Mouse (Mus musculus): ENCODE measurements around the gene Gm9970.
A peak's percentile ranks its signal among the peaks of the same experiment; 100 is the strongest.
"Not testable (repeated sequence)": the region's sequence is repeated elsewhere in the genome, so short reads cannot be mapped to it uniquely, and the experiment has no call there.

Gene Gm9970

GRCm38 (mm10) chr5:31222696-31223095 is 18.3 kb downstream of the Gm9970 start:
- no peak for DNase-seq (ENCODE audit: inconsistent age in 2 of 2, low spot score in 1 of 2)

DNA sequence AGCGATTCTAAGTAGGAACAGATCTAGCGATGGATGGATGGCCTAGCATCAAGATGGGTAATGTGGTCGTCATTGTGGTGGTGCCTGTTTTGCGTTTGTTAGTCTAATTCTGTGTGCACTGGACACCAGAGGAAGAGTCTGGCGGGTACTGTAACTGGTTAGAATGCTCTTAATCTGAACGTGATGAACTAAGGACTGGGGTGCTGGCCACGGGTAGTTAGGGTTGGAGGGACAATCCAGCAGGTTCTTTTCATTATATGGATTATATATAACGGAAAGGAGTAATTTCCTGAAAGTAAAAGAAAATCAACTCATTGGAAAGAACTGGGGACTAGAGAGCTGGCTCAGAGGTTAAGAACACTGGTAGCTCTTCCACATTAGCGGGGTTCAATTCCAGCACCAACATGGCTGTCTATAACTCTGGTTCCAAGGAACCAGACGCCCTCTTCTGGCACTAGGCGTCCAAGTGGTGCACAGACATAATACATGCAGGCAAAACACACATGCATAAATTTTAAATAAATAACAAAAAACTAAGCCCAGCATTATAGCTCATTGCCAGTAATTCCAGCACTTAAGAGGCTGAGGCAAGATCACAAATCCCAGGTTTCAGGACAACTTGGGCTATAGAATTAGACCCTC is 19.6 kb downstream of the Gm9970 start:
- DNase-seq (ENCODE audit: inconsistent age in 2 of 2, low spot score in 1 of 2), result peak; percentile 60 to 81

GRCm38 (mm10) chr5:31220448-31221303 is 20.4 kb downstream of the Gm9970 start, which contains the start of gene Ppm1g:
Gene Ppm1g (minus strand): TSS chr5:31220687.
- peak; percentile 98 to 99 for DNase-seq (ENCODE audit: inconsistent age in 2 of 2, low spot score in 1 of 2)

GRCm38 (mm10) chr5:31219911-31220447 is 21.1 kb downstream of the Gm9970 start:
- DNase-seq (ENCODE audit: inconsistent age in 2 of 2, low spot score in 1 of 2), result no peak

DNA sequence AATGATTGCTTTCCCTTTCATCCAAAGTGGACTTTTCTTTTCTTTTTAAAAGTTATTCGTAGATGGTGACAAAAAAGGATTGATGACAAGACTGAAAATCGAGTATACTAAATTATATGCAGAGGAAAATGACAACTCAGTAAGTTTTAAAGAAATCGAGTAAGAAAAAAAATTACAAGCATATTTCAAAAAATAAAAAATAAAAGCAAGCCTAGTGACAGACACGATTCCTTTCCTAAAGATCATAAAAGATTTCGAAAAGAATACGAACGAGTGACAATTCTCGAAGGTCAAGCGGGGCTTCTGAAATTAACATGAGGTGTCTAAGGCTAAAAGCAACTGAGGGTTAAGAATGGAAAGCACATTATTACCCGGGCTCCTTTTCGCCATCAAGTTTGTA is 21.6 kb downstream of the Gm9970 start:
- no peak for DNase-seq (ENCODE audit: inconsistent age in 2 of 2, low spot score in 1 of 2)

DNA sequence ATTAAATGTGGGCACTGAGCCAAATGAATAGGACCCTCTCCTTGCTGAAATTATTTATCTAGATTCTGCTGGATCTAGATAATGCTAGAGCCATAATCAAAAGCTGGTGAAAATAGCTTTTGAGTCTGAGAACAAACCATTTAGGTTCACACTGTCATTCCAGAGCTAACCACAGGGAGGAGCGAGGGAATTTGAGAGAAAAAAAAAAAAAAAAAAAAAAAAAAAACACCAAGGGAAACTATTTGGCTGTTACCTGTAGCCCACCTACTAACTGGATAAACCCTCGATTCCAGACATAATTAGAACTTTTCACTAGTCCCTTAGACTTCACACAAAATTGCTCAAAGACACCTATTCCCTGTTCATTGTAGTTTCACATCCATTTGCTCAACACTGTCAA is 22.0 kb downstream of the Gm9970 start:
- DNase-seq (ENCODE audit: inconsistent age in 2 of 2, low spot score in 1 of 2), result no peak

DNA sequence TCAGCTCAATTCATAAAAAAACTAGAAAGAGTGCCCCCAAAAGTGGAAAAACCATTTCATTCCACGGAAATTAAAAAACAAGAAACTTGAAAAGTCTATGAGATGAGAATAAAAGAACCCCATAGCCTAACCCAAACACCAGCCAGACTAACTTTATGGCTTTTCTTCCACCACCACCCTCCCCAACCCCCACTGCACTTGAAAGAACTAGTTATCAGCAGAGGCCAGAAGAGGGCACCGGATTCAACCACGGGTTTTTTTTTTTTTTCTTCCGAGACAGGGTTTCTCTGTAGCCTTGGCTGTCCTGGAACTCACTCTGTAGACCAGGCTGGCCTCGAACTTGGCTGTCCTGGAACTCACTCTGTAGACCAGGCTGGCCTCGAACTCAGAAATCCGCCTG is 22.7 kb downstream of the Gm9970 start:
- peak in 1 of 2 experiments; percentile 42 for DNase-seq (ENCODE audit: inconsistent age in 2 of 2, low spot score in 1 of 2)

DNA sequence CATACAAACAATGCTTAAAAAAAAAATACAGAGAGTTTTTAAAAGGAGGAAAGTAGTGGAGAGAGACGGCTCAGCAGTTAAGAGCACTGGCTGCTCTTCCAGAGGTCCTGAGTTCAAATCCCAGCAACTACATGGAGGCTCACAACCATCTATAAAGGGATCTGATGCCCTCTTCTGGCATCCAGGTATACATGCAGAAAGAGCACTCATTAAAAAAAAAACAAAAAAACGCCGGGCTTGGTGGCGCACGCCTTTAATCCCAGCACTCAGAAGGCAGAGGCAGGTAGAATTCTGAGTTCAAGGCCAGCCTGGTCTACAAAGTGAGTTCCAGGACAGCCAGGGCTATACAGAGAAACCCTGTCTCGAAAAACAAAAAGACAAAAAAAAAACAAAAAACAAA is 24.5 kb downstream of the Gm9970 start:
- DNase-seq (ENCODE audit: inconsistent age in 2 of 2, low spot score in 1 of 2), result not testable (repeated sequence)

- DNase-seq (ENCODE audit: inconsistent age in 2 of 2, low spot score in 1 of 2), result peak in 1 of 2 experiments; percentile 53
These were observed 36.6 kb downstream of the Gm9970 start for GRCm38 (mm10) chr5:31204421-31204820.

- peak in 1 of 2 experiments; percentile 74 for DNase-seq (ENCODE audit: inconsistent age in 2 of 2, low spot score in 1 of 2)
These were observed 37.2 kb downstream of the Gm9970 start for GRCm38 (mm10) chr5:31203866-31204265.

- peak in 1 of 2 experiments; percentile 68 for DNase-seq (ENCODE audit: inconsistent age in 2 of 2, low spot score in 1 of 2)
These were observed 38.1 kb downstream of the Gm9970 start for GRCm38 (mm10) chr5:31202933-31203332.

DNA sequence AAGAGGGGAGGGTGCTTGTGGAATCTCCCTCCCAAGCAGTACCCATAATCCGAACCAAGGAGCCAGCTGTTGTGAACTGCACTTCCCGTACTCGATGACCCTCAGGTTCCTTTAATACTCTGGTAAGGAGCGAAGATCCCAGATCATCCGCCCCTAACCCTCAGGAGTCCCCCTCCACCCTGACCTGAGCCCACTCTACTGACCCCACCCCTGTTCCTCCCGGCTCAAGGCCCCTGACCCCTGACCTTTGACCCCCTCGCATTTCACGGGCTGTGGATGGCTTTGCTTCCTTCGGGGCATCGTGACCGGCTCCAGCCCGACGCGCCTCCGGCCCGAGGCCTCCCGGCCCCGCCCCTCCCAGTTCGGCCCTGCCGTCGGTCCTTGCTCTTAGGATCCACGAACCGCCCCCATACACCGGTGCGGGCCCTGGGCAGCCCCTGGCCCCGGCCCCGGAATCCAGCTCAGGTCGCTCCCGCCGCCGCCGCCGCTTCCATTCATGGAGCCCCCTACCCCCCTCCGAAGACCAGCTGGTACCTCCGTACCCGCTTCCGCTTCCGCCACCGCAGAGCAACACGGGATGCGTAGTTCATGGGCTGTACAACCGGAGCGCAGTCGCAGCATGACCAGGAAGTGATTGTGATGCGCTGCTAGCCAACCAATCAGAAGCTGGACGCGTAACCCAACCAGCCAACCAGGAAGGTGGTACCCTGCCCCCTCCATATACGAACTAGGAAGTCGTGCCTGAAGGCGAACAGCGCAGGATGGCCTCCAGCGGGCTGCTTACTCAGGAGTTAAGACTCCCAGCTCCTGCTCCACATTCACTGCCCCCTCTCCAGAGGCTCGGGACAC is 39.1 kb downstream of the Gm9970 start, which contains the start of gene Zfp513:
Zfp513 (minus strand) TSS at position 562 of the 849 bp plus-strand sequence.
- DNase-seq (ENCODE audit: inconsistent age in 2 of 2, low spot score in 1 of 2), result peak; percentile 98 to 99

DNA sequence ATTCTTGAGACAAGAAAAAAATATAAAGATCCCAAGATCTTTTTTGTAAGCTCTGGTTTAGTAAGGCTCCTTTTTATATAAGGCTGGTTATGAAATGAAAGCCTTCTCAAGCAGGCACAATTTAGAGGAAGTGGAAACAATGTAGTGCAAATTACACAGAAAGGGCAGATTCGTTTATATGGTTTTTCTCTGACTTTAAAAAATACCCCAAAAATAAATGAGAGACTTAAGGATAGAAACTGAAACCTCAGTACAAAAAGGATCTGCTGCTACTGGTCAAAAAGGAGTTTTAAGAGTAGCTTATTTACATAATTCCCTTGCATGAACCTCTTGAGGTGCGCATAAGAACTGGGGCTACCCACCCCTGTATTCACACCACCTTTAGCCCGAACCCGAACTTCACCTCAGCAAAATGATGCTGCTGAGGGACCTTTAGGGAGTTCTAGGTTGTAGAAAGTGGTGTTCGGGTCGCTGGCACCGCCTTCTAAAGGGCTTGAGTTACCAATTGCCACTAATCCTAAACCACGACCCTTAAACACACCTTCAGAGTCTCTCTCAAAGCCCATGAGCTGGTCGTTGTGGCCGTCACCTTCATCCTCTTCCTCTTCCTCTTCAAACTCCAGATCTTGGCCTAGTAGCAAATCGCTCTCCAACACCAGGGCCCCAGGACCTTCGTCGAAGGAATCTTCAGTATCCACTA is 39.8 kb downstream of the Gm9970 start:
- no peak for DNase-seq (ENCODE audit: inconsistent age in 2 of 2, low spot score in 1 of 2)

GRCm38 (mm10) chr5:31200327-31200768 is 40.7 kb downstream of the Gm9970 start:
- DNase-seq (ENCODE audit: inconsistent age in 2 of 2, low spot score in 1 of 2), result peak; percentile 57 to 67

- peak in 1 of 2 experiments; percentile 73 for DNase-seq (ENCODE audit: inconsistent age in 2 of 2, low spot score in 1 of 2)
These were observed 41.1 kb downstream of the Gm9970 start for GRCm38 (mm10) chr5:31199893-31200292.

GRCm38 (mm10) chr5:31199321-31199892 is 41.6 kb downstream of the Gm9970 start:
- peak in 1 of 2 experiments; percentile 53 for DNase-seq (ENCODE audit: inconsistent age in 2 of 2, low spot score in 1 of 2)

GRCm38 (mm10) chr5:31198616-31199320 is 42.3 kb downstream of the Gm9970 start:
- peak in 1 of 2 experiments; percentile 57 for DNase-seq (ENCODE audit: inconsistent age in 2 of 2, low spot score in 1 of 2)

GRCm38 (mm10) chr5:31198170-31198569 is 42.9 kb downstream of the Gm9970 start:
- peak in 1 of 2 experiments; percentile 59 for DNase-seq (ENCODE audit: inconsistent age in 2 of 2, low spot score in 1 of 2)

DNA sequence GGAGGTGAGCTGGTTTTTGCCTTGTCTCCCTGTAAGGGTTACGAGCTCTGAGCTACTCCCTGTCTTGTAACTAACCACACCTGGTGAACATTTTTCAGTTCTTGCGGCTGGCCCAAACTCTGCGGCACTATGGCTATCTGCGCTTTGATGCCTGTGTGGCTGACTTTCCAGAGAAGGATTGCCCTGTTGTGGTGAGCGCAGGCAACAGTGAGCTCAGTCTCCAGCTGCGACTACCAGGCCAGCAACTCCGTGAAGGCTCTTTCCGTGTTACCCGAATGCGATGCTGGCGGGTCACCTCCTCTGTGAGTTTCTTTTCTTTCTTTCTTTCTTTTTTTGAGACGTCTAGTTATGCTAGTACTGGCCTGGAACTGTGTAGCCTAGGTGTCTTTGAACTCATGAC is 44.0 kb downstream of the Gm9970 start:
- no peak for DNase-seq (ENCODE audit: inconsistent age in 2 of 2, low spot score in 1 of 2)

All from adrenal gland, adult (tissue).